Mouse (Mus musculus) lung, adult 2 months (tissue): ENCODE data around the gene Cmtm1.

Experiments
- CTCF ChIP-seq: fragments of 200-500 bp; IDR thresholded peaks from 2 replicates; pipeline ENCODE4 v1.5.1; 2011; ENCODE audit warnings: mild to moderate bottlenecking, low read length, control low read depth; ENCODE audit not compliant: insufficient read depth
- POLR2A ChIP-seq: fragments of 200-500 bp; IDR thresholded peaks from 2 replicates; pipeline ENCODE4 v1.6.1; 2011; ENCODE audit warnings: low read depth, mild to moderate bottlenecking, control low read depth, low read length, borderline replicate concordance; ENCODE audit errors: extremely low read depth

DNA sequence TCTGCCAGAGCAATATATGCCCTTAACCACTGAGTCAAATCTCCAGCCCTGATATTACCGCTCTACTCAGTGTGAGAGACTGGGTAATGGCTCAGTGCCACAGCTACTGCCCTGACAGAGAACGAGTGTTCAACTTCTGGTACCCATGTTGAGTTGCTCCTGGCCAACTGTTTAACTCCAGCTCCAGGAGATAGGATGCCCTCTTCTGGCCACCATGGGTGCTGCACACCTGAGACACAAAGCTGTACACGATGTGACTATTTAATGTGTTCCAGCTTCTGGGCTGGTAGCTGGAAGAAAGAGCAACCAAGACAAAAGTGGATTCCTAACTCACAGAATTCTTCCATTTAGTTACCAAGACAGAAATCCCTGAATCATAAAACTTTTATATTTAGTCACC, 56.9 kb downstream of the Cmtm1 start:
- no peak for TF ChIP-seq POLR2A
- TF ChIP-seq CTCF = peak; percentile 47
